Mouse (Mus musculus): ENCODE results near the gene Mospd3. TPM values are rescaled to one million over a fixed set of nuclear protein-coding genes. Genes with fewer than 3 reads are reported as not detected.

Mospd3 gene
- polyA plus RNA-seq, 1 experiment from 2014 or later, result 16.4 TPM

- no peak overlapping the region for H3K9ac ChIP-seq
- H3K27ac ChIP-seq (replicated peaks), result 0 out of 2 replicates have a peak overlapping the region, but pooled peaks have one; percentile 24
- no peak for ATAC-seq (ENCODE audit: extremely low read depth, insufficient number of reproducible peaks, low FRiP score, low TSS enrichment)
- H3K9me3 ChIP-seq, result no peaks in the 10 kb centered on the region
- no peaks in the 10 kb centered on the region for H3K36me3 ChIP-seq
- H3K4me3 ChIP-seq, result peak overlapping the region; percentile 12; the same call in 1 of the 2 replicates
- H3K27me3 ChIP-seq (replicated peaks), result peaks cover 46% of the 10 kb centered on the region
- peak overlapping the region; percentile 44 for H3K4me2 ChIP-seq
- H3K4me1 ChIP-seq, result peaks cover 13% of the 10 kb centered on the region
- 66% methylated on average over 17 of the region's 17 CpGs for WGBS
These were observed 29.9 kb downstream of the Mospd3 start for GRCm38 (mm10) chr5:137570691-137571586.

GRCm38 (mm10) chr5:137570181-137570580 is 30.7 kb downstream of the Mospd3 start:
- peak overlapping the region; percentile 44 for H3K4me2 ChIP-seq
- 45% methylated on average over 7 of the region's 7 CpGs for WGBS
- H3K36me3 ChIP-seq, result no peaks in the 10 kb centered on the region

DNA sequence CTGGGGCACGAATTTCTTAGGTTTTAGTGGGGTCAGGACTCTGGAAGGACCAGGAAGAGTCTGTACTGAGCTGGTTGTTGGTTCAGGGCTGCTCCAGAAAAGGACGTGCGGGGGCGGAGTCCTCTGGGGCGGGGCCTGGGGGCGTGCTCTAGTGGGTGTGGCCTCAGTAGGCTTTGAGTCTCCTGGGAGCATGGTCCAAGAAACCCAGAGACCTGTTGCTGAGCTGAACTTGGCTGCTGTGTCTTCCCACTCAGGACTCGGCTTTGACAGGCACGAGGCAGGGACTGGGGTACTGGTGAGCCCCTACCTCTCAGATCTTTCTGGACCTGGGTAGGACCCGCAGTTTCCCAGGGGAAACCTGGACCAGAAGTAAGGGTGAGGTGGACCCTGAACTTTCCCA is 31.2 kb downstream of the Mospd3 start, which contains the start of gene Tfr2:
Gene Tfr2 (plus strand): TSS at position 176 of the 400 bp plus-strand sequence.
- Histone ChIP-seq H3K27ac (replicated peaks) (0 out of 2 replicates have a peak within 1 kb of the TSS, but pooled peaks have one; percentile 24), H3K9ac (no peak within 1 kb of the TSS), H3K4me1 (peaks cover 12% of the 10 kb centered on the region), H3K4me3 (no peak within 1 kb of the TSS; the same call in 1 of the 2 replicates), H3K27me3 (replicated peaks) (peaks cover 40% of the 10 kb centered on the region), H3K9me3 (no peaks in the 10 kb centered on the region), H3K36me3 (no peaks in the 10 kb centered on the region), H3K4me2 (peak within 1 kb of the TSS; percentile 44)
- 28% methylated on average over 9 of the region's 9 CpGs for WGBS
- ATAC-seq (ENCODE audit: extremely low read depth, insufficient number of reproducible peaks, low FRiP score, low TSS enrichment), result peak; percentile 79

More at GRCm38 (mm10) chr5:137570181-137570580, 30.7 kb downstream of the Mospd3 start:
- no peaks in the 10 kb centered on the region for H3K9me3 ChIP-seq
- peaks cover 13% of the 10 kb centered on the region for H3K4me1 ChIP-seq
- ATAC-seq (ENCODE audit: extremely low read depth, insufficient number of reproducible peaks, low FRiP score, low TSS enrichment), result no peak
- H3K27me3 ChIP-seq (replicated peaks), result peaks cover 45% of the 10 kb centered on the region
- H3K27ac ChIP-seq (replicated peaks), result 0 out of 2 replicates have a peak overlapping the region, but pooled peaks have one; percentile 24
- H3K9ac ChIP-seq, result no peak overlapping the region
- H3K4me3 ChIP-seq, result no peak overlapping the region; the same call in 1 of the 2 replicates

- 54% methylated on average over 12 of the region's 12 CpGs for WGBS
- H3K4me3 ChIP-seq, result no peak overlapping the region
- H3K27ac ChIP-seq (replicated peaks), result no peak overlapping the region
- H3K9me3 ChIP-seq, result no peaks in the 10 kb centered on the region
- peaks cover 5% of the 10 kb centered on the region; the same call in 1 of the 2 replicates for H3K4me1 ChIP-seq
- ATAC-seq (ENCODE audit: extremely low read depth, insufficient number of reproducible peaks, low FRiP score, low TSS enrichment), result no peak
- H3K4me2 ChIP-seq, result peak overlapping the region; percentile 44; the same call in 1 of the 2 replicates
- no peaks in the 10 kb centered on the region for H3K36me3 ChIP-seq
- peaks cover 34% of the 10 kb centered on the region for H3K27me3 ChIP-seq (replicated peaks)
- H3K9ac ChIP-seq, result no peak overlapping the region
These were observed 31.8 kb downstream of the Mospd3 start for GRCm38 (mm10) chr5:137569031-137569430.

DNA sequence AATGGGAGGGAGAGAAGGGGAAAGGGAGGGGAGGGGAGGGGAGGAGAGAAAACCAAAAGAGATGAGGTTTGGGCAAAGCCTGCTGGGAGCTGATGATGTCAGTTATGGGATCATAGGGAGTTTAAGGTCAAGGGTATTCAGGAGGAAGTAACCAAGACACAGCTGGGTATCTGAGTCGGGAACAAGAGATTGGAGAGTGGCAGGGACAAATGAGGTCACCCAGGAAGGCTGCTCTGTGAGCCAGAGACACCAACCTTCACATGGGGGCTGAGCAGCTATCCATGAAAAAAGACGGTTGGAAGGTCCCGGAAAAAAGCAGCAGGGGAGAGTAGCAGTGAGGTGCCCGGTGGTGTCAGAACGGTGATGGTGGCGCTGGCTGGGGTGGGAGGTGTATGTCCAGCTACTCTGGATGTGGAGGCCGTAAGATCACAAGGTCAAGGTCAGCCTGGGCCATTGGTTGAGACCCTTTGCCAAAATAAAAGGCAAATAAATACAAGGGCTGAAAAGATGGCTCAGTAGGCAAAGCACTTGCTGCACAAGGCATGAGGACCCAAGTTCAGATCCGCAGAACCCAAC is 32.5 kb downstream of the Mospd3 start:
- Histone ChIP-seq H3K4me3 (no peak overlapping the region), H3K9ac (no peak overlapping the region), H3K4me1 (peaks cover 5% of the 10 kb centered on the region; the same call in 1 of the 2 replicates), H3K36me3 (no peaks in the 10 kb centered on the region), H3K27ac (replicated peaks) (no peak overlapping the region), H3K27me3 (replicated peaks) (peaks cover 27% of the 10 kb centered on the region), H3K9me3 (no peaks in the 10 kb centered on the region), H3K4me2 (no peak overlapping the region)
- WGBS, result 77% methylated on average over 8 of the region's 8 CpGs
- ATAC-seq (ENCODE audit: extremely low read depth, insufficient number of reproducible peaks, low FRiP score, low TSS enrichment), result no peak

DNA sequence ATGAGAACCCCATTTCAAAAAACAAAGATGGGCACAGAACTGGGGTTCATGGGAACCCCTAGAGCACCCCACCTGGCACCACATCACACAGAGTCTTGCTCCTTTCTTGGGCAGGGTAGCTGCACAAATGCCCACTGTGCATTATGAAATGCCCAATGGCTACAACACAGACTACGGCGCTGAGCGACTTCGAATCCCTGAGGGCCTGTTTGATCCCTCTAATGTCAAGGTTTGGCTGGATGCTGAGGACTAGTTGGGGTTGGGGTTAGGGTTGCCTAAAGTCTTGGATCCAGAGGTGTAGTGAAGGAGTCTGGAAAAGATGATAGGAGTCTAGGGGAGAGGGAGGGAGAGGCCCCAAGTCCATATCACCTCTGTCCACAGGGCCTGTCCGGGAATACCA is 34.4 kb downstream of the Mospd3 start:
- Histone ChIP-seq H3K36me3 (no peaks in the 10 kb centered on the region), H3K27ac (replicated peaks) (no peak overlapping the region), H3K4me3 (no peak overlapping the region), H3K9ac (no peak overlapping the region), H3K4me2 (no peak overlapping the region), H3K9me3 (no peaks in the 10 kb centered on the region), H3K4me1 (peaks cover 5% of the 10 kb centered on the region; the same call in 1 of the 2 replicates), H3K27me3 (replicated peaks) (peaks cover 29% of the 10 kb centered on the region)
- 90% methylated on average over 5 of the region's 5 CpGs for WGBS
- ATAC-seq (ENCODE audit: extremely low read depth, insufficient number of reproducible peaks, low FRiP score, low TSS enrichment), result no peak

DNA sequence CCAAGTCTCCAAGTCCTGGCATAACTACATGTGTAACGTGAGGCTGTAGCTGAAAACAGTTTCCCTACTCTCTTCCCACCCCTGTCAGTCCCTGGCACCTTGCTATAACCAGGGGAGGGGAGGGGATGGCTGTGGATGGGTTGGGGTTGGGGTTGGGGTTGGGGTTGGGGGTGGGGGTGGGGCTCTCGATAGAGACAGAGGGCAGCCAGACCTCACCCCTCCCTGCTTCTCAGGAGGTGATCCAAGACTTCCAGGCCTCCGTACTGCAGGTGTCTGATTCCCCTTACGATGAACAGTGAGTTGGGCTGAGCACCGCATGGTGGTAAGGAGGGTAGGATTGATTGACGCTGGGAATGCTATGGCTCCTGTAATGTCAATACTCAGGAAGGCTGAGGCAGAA is 35.1 kb downstream of the Mospd3 start:
- 70% methylated on average over 6 of the region's 6 CpGs for WGBS
- H3K27ac ChIP-seq (replicated peaks), result no peak overlapping the region
- no peak overlapping the region for H3K4me3 ChIP-seq
- H3K36me3 ChIP-seq, result no peaks in the 10 kb centered on the region
- no peak overlapping the region for H3K4me2 ChIP-seq
- H3K27me3 ChIP-seq (replicated peaks), result peaks cover 29% of the 10 kb centered on the region
- H3K9me3 ChIP-seq, result no peaks in the 10 kb centered on the region
- no peak for ATAC-seq (ENCODE audit: extremely low read depth, insufficient number of reproducible peaks, low FRiP score, low TSS enrichment)
- H3K4me1 ChIP-seq, result peaks cover 5% of the 10 kb centered on the region; the same call in 1 of the 2 replicates
- no peak overlapping the region for H3K9ac ChIP-seq

- 55% methylated on average over 10 of the region's 10 CpGs for WGBS
- ATAC-seq (ENCODE audit: extremely low read depth, insufficient number of reproducible peaks, low FRiP score, low TSS enrichment), result no peak
- H3K27me3 ChIP-seq (replicated peaks), result peaks cover 33% of the 10 kb centered on the region
These were observed 37.9 kb downstream of the Mospd3 start for GRCm38 (mm10) chr5:137562965-137563364.

GRCm38 (mm10) chr5:137561556-137561955 is 39.3 kb downstream of the Mospd3 start:
- H3K4me3 ChIP-seq, result no peak overlapping the region
- H3K4me2 ChIP-seq, result no peak overlapping the region
- H3K36me3 ChIP-seq, result no peaks in the 10 kb centered on the region
- no peaks in the 10 kb centered on the region for H3K9me3 ChIP-seq
- no peaks in the 10 kb centered on the region for H3K4me1 ChIP-seq
- ATAC-seq (ENCODE audit: extremely low read depth, insufficient number of reproducible peaks, low FRiP score, low TSS enrichment), result no peak
- no peak overlapping the region for H3K27ac ChIP-seq (replicated peaks)
- H3K9ac ChIP-seq, result no peak overlapping the region
- WGBS, result 59% methylated on average over 6 of the region's 6 CpGs
- peaks cover 23% of the 10 kb centered on the region for H3K27me3 ChIP-seq (replicated peaks)

More at GRCm38 (mm10) chr5:137562965-137563364, 37.9 kb downstream of the Mospd3 start:
- H3K4me2 ChIP-seq, result no peak overlapping the region
- no peak overlapping the region for H3K9ac ChIP-seq
- H3K27ac ChIP-seq (replicated peaks), result no peak overlapping the region
- no peak overlapping the region for H3K4me3 ChIP-seq
- H3K4me1 ChIP-seq, result no peaks in the 10 kb centered on the region
- no peaks in the 10 kb centered on the region for H3K9me3 ChIP-seq
- no peaks in the 10 kb centered on the region for H3K36me3 ChIP-seq

DNA sequence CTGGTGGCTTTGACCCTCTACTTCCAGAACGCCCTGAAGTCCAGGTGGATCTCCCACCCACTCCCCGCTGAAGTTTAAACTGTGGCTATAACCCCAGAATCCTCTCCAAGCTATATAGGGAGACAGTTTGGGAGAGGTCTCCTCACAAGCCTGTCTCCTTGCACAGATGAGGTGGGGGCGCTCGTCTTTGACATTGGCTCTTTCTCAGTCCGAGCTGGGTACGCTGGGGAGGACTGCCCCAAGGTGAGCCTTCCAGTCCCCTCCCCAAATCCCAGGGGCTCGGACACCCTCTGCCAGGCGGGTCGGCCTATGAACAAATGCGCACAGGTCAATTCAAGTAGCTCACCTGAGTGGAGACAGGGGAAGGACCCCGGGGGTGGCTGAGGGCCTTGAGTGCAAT is 47.0 kb downstream of the Mospd3 start:
- Histone ChIP-seq H3K27ac (replicated peaks) (no peak overlapping the region), H3K36me3 (no peaks in the 10 kb centered on the region), H3K27me3 (replicated peaks) (peaks cover 65% of the 10 kb centered on the region), H3K4me1 (peaks cover 7% of the 10 kb centered on the region; the same call in 1 of the 2 replicates), H3K9me3 (no peaks in the 10 kb centered on the region), H3K4me2 (no peak overlapping the region), H3K4me3 (no peak overlapping the region), H3K9ac (no peak overlapping the region)
- no peak for ATAC-seq (ENCODE audit: extremely low read depth, insufficient number of reproducible peaks, low FRiP score, low TSS enrichment)
- whole genome bisulfite sequencing, result 32% methylated on average over 11 of the region's 11 CpGs

DNA sequence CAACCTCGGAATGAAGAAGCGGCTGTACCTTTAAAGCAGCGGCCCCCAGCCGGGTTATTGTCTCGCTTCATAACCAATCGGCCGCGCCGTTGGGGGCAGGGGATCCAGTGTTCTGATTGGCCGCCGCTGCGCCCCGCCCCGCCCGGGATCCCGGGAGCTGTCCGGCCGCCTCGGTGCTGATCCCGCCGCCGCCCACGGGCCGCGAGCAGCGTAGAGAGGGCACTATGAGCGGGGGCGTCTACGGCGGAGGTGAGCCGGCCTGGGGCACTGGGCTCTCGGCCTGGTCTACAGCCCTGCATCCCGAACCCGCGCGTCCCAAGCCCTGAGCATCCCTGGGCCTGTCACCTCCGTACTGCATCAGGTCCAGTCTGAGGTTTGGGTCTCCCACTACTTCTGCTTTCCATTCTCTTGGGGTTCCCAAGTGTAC is 47.4 kb downstream of the Mospd3 start, which contains the start of gene Actl6b:
Gene Actl6b (plus strand): TSS at position 107 of the 427 bp plus-strand sequence.
- no peak within 1 kb of the TSS for H3K9ac ChIP-seq
- H3K36me3 ChIP-seq, result no peaks in the 10 kb centered on the region
- under 1% methylated on average over 37 of the region's 37 CpGs for WGBS
- no peak within 1 kb of the TSS for H3K27ac ChIP-seq (replicated peaks)
- H3K9me3 ChIP-seq, result no peaks in the 10 kb centered on the region
- H3K4me3 ChIP-seq, result peak within 1 kb of the TSS; percentile 27; the same call in 1 of the 2 replicates
- peak within 1 kb of the TSS; percentile 56 for H3K4me2 ChIP-seq
- ATAC-seq (ENCODE audit: extremely low read depth, insufficient number of reproducible peaks, low FRiP score, low TSS enrichment), result no peak
- peaks cover 62% of the 10 kb centered on the region for H3K27me3 ChIP-seq (replicated peaks)
- peaks cover 7% of the 10 kb centered on the region; the same call in 1 of the 2 replicates for H3K4me1 ChIP-seq
